Mouse (Mus musculus) embryo, embryonic 10 days (tissue): ENCODE measurements at regions not wholly inside any gene's neighbourhood (a gene's known extent, or its start where the extent isn't known, plus 50 kb on each side); places are given as distances from the start of the nearest gene placed in this dataset.
A peak's percentile ranks its signal among the peaks of the same experiment; 100 is the strongest.

Source experiments
- DNase-seq: peaks from one replicate; pipeline ENCODE4 v3.0.0-alpha.2; 2015; ENCODE audit warnings: low spot score

DNA sequence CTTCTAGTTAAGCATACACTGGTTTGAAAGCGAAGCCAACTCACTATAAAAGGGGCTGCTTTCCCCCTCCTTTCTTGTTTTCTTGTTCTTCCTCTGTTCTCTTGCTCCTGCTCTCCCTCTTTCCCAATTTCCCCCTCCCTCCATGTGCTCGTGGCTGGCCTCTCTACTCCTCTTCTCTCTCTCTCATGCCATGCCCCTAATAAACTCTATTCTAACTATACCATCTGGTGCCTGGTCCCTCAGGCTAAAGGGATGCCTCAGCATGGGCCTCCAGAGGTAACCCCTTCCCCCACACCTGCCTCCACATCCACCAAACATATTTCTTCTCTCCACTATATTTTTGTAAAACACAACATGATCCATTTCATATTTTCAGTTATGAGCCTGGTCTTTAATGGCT is 210.1 kb downstream of the Gja1 start:
- no peak for DNase-seq

- DNase-seq: peak; percentile 47
Observed at GRCm38 (mm10) chr10:56597382-56597781, 220.3 kb downstream of the Gja1 start.

DNA sequence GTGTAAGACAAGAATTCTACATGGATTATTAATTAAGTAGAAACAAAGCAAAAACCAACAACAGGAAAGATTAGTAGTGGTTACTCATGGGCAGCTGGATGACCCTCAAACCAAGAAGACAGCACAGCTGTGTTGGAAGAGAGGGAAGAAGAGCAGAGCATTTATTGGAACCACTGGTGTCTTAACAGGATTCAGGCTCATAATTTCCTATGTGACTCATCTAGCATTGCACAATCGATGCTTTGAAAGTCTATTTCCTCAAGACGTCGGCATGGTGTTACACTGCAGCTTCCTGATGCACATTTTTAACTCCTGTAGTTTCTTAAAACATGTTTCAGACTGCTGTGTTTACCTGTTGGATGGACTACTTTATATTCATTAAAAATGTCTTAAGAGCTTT is 221.1 kb downstream of the Gja1 start:
- no peak for DNase-seq

GRCm38 (mm10) chr10:56599923-56600322 is 222.8 kb downstream of the Gja1 start:
- peak; percentile 15 for DNase-seq

DNA sequence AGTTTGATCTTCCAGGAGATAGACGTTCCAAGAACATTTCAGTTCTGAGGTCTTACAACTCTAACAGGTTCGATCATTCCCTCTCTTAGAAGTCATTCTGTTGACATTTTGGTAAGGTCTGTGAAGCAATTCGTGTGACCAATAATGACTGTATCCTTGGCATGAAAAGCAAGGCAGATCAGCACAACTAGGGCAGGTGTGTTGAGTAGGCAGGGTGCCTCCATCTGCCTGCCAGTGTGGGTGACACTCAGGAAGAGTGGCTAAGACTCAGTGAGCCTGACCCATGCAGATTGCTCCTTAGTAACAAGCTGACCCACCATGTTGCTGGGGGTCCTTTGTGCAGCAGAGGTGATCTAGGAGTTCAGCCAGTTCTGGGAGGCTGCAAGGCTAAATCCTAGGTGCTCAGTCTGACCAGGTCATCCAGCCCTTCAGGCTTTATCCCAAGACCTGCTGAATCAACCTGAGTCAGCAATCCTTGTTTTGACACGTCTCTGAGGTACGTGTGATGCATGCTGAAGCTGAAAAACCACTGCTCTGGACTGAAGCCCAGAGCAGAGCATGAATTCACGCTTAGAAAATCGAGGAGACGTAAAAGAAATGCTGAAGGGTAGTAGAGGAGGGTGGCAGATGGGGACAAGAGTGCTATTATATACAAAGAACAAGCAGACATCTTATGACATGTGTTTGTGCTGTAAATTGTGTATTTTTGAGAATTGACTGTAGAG is 234.6 kb downstream of the Gja1 start:
- no peak for DNase-seq

DNA sequence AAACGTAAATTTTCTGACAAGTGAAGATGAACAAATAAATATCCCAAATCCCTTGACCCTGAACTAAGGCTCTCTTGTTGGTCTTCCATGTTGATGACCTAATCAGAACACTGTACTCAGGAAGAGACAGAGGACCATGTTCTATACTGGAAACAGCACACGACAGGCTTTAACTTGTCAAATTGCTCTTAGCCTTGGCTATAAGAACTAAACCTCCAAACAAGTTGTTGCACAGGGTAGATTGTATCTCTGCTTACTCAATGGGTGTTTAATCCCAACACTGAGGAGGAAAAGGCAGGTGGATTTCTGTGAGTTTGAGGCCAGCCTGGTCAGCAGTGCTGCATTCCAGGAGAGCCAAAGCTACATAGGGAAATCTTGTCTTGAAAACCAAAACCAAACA is 265.5 kb downstream of the Gja1 start:
- no peak for DNase-seq

DNA sequence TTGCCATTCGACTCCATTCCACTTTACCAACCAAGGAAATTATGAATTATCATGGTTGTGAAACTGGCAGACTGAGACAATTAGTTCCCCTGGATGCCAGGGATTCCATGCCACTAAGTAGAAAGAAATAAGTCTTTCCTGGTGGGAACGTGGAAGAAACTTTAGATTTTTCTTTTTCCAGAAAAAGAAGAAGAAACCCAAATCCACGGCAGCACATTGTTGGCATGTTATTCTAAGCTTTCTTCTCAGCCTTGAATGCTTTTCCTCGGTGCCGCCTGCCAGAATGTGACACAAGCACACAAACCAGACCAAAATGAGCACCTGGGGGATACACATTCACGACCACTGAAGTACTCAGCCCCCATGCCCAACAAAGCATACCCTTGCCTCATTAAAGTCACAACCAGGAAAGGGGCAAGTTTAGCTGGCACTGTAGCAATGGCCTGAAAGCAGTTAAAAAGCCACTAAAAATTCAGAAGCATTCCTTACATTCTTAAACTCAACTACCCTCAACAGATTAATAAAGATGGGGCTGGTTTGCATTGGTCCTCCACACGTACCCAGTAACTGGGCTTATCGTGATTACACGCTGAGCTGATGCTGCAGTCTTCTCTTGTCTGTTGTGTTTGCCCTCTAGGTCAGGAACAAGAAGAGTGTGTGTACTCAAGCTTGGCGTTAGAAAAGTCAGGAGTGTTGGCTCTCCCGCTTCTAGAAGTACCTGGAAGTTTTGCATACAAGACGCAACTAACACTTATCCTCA is 266.4 kb downstream of the Gja1 start:
- no peak for DNase-seq

GRCm38 (mm10) chr10:56660501-56660900 is 283.4 kb downstream of the Gja1 start:
- DNase-seq: no peak

DNA sequence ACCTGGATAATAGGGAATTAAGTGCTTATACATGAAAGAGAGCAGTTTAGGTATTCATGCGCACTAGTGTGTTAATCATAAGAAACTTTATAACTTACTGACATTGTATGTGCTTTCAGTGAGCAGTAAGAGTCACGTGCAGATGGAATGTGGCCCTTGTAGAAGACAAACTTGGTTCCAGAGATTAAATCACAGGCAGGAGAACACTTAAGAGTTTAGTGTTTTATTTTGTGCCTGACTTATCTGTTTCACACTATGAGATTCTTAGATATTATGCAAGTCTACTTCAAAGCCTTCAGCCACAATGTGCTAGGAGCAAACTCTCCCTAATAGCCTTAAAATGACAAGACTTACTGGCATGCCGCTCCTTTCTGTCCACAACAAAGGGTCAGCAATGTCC is 296.8 kb downstream of the Gja1 start:
- DNase-seq: no peak

DNA sequence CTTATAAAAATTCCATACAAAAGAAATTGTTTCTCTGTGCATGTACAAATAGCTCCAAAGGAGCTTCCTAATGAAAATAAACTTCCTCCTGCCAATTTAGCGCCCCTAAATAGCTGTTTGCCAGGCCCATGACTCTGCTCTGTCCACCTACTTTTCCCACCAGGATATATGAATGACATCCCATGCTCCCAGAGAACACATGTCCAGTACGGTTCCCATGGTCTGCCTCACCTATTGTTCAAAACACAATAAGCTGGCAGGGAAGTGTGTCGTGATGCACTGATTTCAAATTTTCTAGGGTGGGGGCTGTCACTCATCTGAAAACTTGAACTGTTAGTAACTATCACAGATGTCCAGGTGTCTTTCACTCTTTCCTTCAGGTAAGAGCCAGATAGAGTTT is 305.8 kb downstream of the Gja1 start:
- DNase-seq: no peak

DNA sequence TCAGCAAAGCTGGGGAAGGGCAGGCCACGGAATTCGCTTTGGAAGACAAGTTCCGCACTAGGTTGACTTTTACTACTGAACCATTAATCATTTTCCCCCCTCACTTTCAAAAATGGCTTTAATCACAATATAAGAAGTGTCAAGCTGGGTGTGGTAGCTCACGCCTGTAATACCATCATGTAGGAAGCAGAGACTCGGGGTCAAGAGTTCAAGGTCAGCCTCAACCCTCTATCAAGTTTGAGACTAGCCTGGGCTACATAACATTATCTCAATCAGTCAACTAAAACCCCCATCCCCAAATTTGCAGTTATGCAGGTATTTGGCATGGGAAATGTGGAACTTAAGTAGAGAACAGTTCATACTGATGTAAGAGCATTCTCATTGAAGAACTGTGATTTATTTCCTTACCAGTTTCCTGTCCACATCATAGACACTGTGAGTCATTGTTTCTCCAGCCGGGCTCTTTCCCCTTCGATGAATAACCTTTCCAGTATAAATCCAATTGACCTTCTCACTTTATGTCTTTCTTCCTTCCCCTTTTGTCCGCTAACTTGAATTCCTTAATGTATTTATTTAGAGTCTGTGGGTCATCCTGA is 308.6 kb downstream of the Gja1 start:
- no peak for DNase-seq

DNA sequence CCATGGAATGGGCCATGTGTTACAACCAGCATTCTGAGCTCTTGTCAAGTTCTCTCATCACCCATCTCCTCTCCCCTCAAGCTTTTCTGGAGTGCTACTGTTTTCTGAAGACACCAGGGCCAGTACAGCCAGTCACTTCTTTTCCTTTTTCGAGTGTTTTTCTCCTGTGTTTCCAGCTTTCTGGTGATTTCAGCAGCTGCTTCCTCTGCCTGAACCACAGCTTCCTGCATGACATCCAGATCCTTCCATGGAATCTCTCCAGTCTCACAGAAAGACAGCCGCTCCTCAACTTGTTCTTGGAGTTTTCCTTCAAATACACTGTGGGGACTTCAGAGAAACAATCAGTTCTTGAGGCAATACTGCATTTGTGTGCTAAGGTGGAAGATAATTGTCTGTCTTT is 314.3 kb downstream of the Gja1 start:
- DNase-seq: no peak

- DNase-seq: peak; percentile 42
Observed at GRCm38 (mm10) chr10:56695100-56695499, 318.0 kb downstream of the Gja1 start.

GRCm38 (mm10) chr10:56700126-56700525 is 323.0 kb downstream of the Gja1 start:
- DNase-seq: no peak

DNA sequence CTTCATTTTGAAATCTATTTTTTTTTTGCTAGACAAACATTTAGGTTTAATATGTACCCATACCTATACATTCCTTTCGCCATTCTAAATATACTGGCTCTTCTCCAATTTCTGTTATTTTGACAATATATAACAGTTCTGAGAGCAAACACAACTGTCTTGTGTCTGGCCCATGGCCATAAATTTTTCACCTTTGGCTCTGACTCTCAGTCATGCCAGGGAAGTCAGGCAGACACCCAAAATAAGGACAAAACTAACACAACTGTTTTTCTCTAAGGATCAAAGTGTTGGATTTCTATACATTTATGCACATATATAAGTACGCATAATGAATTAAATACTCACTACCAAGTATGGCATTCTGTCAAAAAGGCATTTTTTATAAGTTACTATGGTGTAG is 331.3 kb downstream of the Gja1 start:
- DNase-seq: no peak

DNA sequence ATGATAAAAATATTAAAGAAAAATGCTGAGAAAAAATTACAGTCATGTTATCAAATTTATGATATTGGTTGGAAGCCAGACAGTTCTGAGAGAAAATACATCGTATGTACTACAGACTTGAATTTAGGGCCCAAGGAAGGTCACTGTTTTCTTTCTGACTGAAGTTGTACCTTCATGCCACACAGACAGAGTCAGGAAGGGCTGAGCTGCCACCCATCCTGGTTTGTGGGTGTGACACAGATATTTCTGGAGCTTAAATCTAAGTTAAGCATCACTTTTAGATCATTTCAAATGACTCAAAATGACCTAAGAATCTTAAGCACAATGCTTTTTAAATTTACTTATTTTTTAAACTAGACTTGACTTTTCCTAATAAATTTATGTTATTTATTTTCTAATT is 331.8 kb downstream of the Gja1 start:
- DNase-seq: no peak

- peak; percentile 31 for DNase-seq
Observed at GRCm38 (mm10) chr10:56712611-56713105, 335.5 kb downstream of the Gja1 start.

GRCm38 (mm10) chr10:56737073-56737472 is 359.9 kb downstream of the Gja1 start:
- no peak for DNase-seq

- no peak for DNase-seq
Observed at GRCm38 (mm10) chr10:56739621-56740020, 362.5 kb downstream of the Gja1 start.

DNA sequence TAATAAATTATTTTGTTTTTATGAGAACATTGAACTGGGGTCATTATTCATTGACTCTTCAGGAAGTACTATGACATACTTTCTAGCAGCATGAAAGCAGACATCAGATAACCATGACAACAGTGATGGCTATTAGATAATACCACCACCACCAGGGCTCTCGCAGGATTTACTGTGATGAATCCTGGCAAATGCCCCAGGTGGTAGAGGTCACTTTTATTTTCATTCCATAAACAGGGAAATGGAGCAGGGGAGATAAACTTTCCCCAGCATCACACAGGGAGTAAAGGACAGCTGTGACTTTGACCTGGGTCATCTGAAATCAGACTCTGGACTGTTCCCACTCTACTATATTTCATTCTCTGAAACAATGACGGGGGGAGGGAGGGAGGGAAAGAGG is 375.0 kb downstream of the Gja1 start:
- peak; percentile 43 for DNase-seq

- DNase-seq: no peak
Observed at GRCm38 (mm10) chr10:56753576-56753975, 376.4 kb downstream of the Gja1 start.

DNA sequence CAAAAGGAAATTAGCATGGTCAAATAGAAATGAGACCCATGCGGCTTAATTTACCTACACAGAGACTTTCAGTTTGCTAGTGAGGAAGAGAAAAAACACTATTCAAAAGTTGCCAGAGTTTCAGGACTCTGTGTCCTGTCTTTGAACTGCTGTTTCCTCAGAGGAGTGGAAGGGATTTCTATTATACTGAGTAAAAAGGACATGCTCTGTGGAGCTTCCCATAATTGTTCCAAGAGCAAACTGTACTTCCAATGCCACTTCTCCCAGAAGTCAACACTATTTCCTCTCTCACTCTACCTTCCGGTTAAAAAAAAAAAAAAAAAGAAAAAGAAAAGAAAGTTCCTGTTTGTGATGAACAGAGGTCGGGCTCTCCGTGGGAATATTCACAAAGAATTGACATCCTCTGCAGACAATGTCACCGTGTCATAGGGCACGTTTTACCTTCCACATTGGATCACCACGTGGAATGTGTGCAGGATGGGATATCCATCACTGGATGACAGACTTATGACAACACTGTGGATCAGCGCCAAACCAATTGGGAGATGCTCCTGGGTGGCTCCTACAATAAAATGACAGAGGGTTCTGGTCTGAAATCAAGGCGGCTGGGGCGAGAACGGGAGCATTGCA is 377.5 kb downstream of the Gja1 start:
- no peak for DNase-seq

- DNase-seq: no peak
Observed at GRCm38 (mm10) chr10:56770629-56771028, 393.5 kb downstream of the Gja1 start.
